Mouse (Mus musculus): ENCODE data around the gene Tnfrsf13b. TPM values are rescaled to one million over a fixed set of nuclear protein-coding genes. Genes with fewer than 3 reads are reported as not detected.

Gene Tnfrsf13b
- polyA plus RNA-seq, 1 experiment from 2014 or later: 8.1 TPM

DNA sequence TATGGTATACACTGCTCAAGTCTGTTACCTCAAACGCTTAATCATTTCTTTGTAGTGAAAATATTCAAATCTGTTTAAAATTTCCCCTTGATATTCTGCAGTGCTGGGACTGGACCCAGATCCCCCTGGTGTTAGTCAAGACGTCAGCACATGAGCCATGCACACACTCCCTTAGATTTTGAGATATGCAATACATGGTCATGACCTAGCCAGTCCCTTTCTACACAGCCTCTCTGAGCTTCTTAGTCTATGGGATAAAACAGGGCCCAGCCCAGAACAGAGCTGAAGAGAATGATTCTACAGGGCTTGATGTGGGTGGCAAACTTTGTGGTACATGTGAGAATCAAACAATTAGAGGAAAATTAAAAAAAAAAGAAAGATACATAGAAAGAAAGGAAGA is 15.1 kb downstream of the Tnfrsf13b start:
- Histone ChIP-seq H3K36me3 (replicated peaks; ENCODE audit: insufficient read depth, low read length) (no peaks in the 10 kb centered on the region), H3K4me1 (ENCODE audit: insufficient read depth) (peaks cover 6% of the 10 kb centered on the region), H3K27me3 (ENCODE audit: insufficient read depth, low read length) (no peaks in the 10 kb centered on the region), H3K9me3 (ENCODE audit: low read length) (no peaks in the 10 kb centered on the region), H3K4me2 (ENCODE audit: low read depth, low read length) (no peak overlapping the region), H3K9ac (replicated peaks) (no peak overlapping the region), H3K27ac (ENCODE audit: low read depth) (no peak overlapping the region), H3K4me3 (ENCODE audit: low read depth, low read length) (no peak overlapping the region)
- 63% methylated on average over 2 of the region's 2 CpGs for WGBS (ENCODE audit: insufficient replicate concordance)
- no peak for ATAC-seq
- TF ChIP-seq CTCF (IDR thresholded peaks at IDR 0.05; ENCODE audit: low read depth) (no peak), EP300 (IDR thresholded peaks at IDR 0.05; ENCODE audit: low read depth) (no peak)
- no peak for DNase-seq

GRCm38 (mm10) chr11:61142262-61142661 is 15.7 kb downstream of the Tnfrsf13b start:
- Histone ChIP-seq H3K27ac (ENCODE audit: low read depth) (peak overlapping the region; percentile 58), H3K9ac (replicated peaks) (peak overlapping the region; percentile 51), H3K4me2 (ENCODE audit: low read depth, low read length) (peak overlapping the region; percentile 65), H3K4me3 (ENCODE audit: low read depth, low read length) (peak overlapping the region; percentile 47), H3K27me3 (ENCODE audit: insufficient read depth, low read length) (peaks cover under 1% of the 10 kb centered on the region; the same call in 1 of the 2 replicates), H3K9me3 (ENCODE audit: low read length) (no peaks in the 10 kb centered on the region), H3K36me3 (replicated peaks; ENCODE audit: insufficient read depth, low read length) (no peaks in the 10 kb centered on the region), H3K4me1 (ENCODE audit: insufficient read depth) (peaks cover 6% of the 10 kb centered on the region)
- DNase-seq (no peak), ATAC-seq (peak; percentile 16; the same call in 1 of the 2 replicates)
- TF ChIP-seq EP300 (IDR thresholded peaks at IDR 0.05; ENCODE audit: low read depth) (no peak), CTCF (IDR thresholded peaks at IDR 0.05; ENCODE audit: low read depth) (0 out of 2 replicates have a peak, but pooled peaks have one; percentile 11)
- WGBS (ENCODE audit: insufficient replicate concordance): 26% methylated on average over 3 of the region's 3 CpGs

- Histone ChIP-seq H3K4me2 (ENCODE audit: low read depth, low read length) (peak overlapping the region; percentile 65), H3K36me3 (replicated peaks; ENCODE audit: insufficient read depth, low read length) (no peaks in the 10 kb centered on the region), H3K4me1 (ENCODE audit: insufficient read depth) (peaks cover 6% of the 10 kb centered on the region), H3K9ac (replicated peaks) (peak overlapping the region; percentile 51), H3K9me3 (ENCODE audit: low read length) (no peaks in the 10 kb centered on the region), H3K27me3 (ENCODE audit: insufficient read depth, low read length) (peaks cover 6% of the 10 kb centered on the region; the same call in 1 of the 2 replicates), H3K27ac (ENCODE audit: low read depth) (peak overlapping the region; percentile 58), H3K4me3 (ENCODE audit: low read depth, low read length) (peak overlapping the region; percentile 47)
- 20% methylated on average over 6 of the region's 6 CpGs for WGBS (ENCODE audit: insufficient replicate concordance)
- DNase-seq (no peak), ATAC-seq (no peak)
- TF ChIP-seq CTCF (IDR thresholded peaks at IDR 0.05; ENCODE audit: low read depth) (no peak), EP300 (IDR thresholded peaks at IDR 0.05; ENCODE audit: low read depth) (no peak)
Observed at GRCm38 (mm10) chr11:61142941-61143530, 16.5 kb downstream of the Tnfrsf13b start.

GRCm38 (mm10) chr11:61143564-61144469 is 17.3 kb downstream of the Tnfrsf13b start:
- Histone ChIP-seq H3K4me2 (ENCODE audit: low read depth, low read length) (peak overlapping the region; percentile 65), H3K4me3 (ENCODE audit: low read depth, low read length) (peak overlapping the region; percentile 47), H3K4me1 (ENCODE audit: insufficient read depth) (peaks cover 6% of the 10 kb centered on the region), H3K9ac (replicated peaks) (peak overlapping the region; percentile 51; the same call in 1 of the 2 replicates), H3K9me3 (ENCODE audit: low read length) (no peaks in the 10 kb centered on the region), H3K27ac (ENCODE audit: low read depth) (no peak overlapping the region), H3K36me3 (replicated peaks; ENCODE audit: insufficient read depth, low read length) (no peaks in the 10 kb centered on the region), H3K27me3 (ENCODE audit: insufficient read depth, low read length) (peaks cover 6% of the 10 kb centered on the region; the same call in 1 of the 2 replicates)
- 0 out of 2 replicates have a peak, but pooled peaks have one; percentile 8 for ATAC-seq
- 45% methylated on average over 7 of the region's 7 CpGs for WGBS (ENCODE audit: insufficient replicate concordance)
- peak; percentile 51 for TF ChIP-seq CTCF (IDR thresholded peaks at IDR 0.05; ENCODE audit: low read depth)
- no peak for TF ChIP-seq EP300 (IDR thresholded peaks at IDR 0.05; ENCODE audit: low read depth)
- peak; percentile 48 for DNase-seq

DNA sequence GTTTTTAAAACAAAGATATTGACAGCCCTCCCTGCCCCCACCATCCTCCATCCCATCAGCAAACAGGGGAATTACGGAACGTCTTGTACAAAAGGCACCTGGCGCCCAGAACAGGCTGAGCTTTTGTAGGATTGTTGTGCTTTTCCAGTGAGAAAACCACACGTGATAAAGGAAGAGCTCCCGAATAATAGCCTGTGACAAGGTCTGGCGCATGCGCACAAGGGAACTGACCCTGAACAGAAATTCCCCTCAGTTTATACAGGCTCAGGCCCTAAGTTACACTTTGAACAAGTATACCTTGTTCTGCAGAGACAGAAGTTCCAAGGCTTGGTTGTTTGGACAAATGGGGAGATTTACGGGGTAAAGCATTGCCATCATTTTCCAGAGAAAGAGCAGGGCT is 19.0 kb downstream of the Tnfrsf13b start:
- 82% methylated on average over 8 of the region's 8 CpGs for WGBS (ENCODE audit: insufficient replicate concordance)
- no peak overlapping the region for H3K4me3 ChIP-seq (ENCODE audit: low read depth, low read length)
- no peak for ATAC-seq

More for the DNA sequence above, 19.0 kb downstream of the Tnfrsf13b start:
- DNase-seq: no peak
- Histone ChIP-seq H3K4me2 (ENCODE audit: low read depth, low read length) (no peak overlapping the region), H3K4me1 (ENCODE audit: insufficient read depth) (peaks cover 6% of the 10 kb centered on the region), H3K9ac (replicated peaks) (no peak overlapping the region), H3K27ac (ENCODE audit: low read depth) (no peak overlapping the region), H3K9me3 (ENCODE audit: low read length) (no peaks in the 10 kb centered on the region), H3K27me3 (ENCODE audit: insufficient read depth, low read length) (peaks cover 6% of the 10 kb centered on the region; the same call in 1 of the 2 replicates), H3K36me3 (replicated peaks; ENCODE audit: insufficient read depth, low read length) (no peaks in the 10 kb centered on the region)
- TF ChIP-seq EP300 (IDR thresholded peaks at IDR 0.05; ENCODE audit: low read depth) (0 out of 2 replicates have a peak, but pooled peaks have one; percentile 12), CTCF (IDR thresholded peaks at IDR 0.05; ENCODE audit: low read depth) (no peak)

Measured in liver, postnatal 0 days (tissue).